Mouse (Mus musculus) kidney, postnatal 10 days (tissue): ENCODE results near the gene Sdf2l1.
"Not testable (repeated sequence)": the region's sequence is repeated elsewhere in the genome, so short reads cannot be mapped to it uniquely, and the experiment has no call there.

Experiments
- DNase-seq: peaks from one replicate; pipeline ENCODE4 v3.0.0; 2021; ENCODE audit warnings: mixed read lengths

Gene Sdf2l1

DNA sequence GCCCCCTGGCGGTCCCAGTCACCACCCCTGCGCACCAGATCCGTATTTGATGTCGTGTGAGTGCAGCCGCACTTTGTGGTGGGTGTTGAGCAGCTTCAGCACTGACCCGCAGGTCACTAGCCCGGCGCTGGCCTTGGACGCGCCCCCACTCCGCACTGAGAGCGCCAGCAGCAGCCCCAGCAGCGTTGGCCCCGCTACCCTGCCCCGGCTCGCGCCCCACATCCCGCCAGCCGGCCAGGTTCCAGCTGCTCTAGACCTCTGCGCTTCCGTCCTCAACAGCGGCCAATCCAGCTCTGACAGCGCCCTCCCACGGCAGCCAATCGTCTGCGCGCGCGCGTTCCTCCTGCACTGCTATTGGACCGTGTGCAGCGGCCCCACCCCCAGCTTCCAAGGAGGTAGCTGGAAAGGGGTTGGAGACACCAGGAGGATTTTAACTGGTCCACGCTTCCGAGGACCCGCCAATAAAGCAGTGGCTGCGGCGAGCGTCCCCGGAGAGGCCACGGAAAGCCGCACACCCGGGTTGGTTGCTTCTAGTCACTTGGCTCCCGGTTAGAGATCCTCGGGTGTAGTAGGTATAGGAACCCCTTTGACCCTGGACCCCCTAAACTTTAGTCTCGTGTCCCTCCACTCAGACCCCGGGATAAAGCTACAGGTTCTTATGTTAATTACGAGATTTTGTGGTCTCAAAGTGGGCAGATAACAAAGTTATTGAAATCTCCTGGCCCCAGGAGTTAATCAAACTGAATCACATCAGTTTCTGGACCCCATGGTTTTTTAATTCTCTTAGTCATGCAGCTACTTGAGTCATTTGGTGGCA, at the start of gene Sdf2l1:
Sdf2l1 (minus strand) TSS at position 295 of the 817 bp plus-strand sequence.
- peak; percentile 98 for DNase-seq

DNA sequence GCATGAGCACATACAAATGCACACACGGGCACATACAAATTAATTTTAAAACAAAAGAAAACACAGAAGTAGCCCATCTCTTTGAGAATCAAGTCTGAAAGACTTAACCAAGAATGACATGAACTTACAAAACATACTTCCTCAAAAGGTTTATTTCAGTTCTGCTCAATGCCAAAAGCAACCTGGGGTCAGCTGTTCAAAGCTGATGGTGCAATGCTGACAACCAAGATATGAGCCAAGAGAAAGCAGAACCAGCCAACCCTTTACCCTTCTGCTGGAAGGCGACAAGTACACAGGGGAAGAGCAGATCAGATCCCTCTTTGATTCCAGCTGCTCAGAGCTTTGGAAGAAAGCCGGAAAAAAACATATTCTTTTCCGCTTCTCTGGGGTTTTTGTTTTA, 49.2 kb upstream of the Sdf2l1 start:
- DNase-seq: no peak

DNA sequence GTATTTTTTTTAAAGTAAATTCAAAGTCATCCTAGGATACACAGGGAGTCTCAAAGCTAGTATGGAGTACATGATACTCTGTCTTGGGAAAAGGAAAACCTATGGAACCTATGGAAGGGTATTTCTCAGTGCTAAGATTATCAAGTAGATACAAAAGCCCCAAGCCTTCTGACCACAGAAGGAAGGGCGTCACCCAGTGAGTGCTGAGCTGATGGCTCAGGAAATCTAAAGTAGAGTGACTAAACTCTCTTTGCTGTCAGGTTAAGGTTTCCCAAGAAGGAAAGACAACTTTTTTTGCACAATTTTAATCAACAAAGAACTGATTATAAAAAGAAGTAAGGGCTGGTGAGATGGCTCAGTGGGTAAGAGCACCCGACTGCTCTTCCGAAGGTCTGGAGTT, 47.5 kb upstream of the Sdf2l1 start:
- no peak for DNase-seq

DNA sequence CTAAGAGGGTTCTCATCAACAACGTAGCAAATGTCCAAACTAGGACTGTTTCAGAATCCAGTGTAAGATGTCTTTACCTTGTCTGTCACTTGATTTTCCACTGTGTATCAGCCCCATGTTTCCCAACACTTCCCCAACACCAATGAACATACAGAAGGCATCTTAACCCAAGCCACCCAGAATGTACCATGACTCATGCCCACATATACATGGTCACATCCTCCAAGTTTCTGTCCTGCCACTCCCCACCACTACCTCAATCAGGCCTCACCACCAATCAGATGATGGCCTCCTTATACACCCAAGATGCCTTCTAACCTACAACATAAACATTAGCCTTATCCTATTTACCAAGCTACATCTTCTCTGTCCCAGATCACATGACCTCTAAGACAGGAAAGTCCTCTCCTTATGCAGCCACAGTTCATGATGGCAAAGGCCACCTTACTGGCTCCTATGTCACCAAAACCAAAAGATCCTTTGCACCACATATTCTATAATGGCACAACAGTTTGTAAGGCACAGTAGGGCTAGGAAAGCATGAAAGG, 45.5 kb upstream of the Sdf2l1 start:
- DNase-seq: no peak

DNA sequence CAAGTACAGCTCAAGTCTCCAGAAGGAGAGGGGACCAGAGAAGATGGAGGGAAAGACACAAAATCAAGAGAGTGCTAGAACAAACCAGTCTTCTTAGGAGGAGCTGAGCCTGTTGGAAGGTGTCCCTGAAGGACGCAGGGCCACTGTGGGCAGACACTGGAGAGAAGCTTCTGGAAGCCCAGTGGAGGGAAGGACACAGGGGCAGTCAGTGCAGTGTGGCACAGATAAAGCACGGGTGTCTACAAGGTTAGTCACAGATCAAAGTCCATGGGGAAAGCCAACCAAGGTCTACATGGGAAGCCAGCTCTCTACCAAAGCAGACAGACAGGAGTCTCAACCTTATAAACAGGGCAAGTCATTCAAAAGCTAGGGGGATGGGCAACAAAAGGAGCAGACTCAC, 43.6 kb upstream of the Sdf2l1 start:
- DNase-seq: no peak

DNA sequence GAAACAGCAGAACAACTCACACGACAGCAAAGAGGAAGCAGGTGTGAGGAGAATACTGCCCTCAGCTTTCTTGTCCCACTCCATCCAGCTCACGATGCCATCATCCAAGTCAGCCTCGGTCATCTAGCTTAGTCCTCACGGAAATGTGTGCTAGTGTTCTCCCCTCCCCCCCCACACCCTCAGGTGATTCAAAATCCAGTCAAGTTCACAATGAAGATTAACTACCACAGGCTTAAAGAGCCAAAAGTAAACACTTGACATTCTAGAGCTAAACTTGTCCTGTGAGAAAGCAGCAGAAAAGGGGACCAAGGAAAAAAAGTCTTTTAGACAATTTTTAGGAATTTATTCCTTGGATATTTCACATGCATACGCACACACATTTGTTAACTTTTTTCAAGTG, 35.9 kb upstream of the Sdf2l1 start:
- no peak for DNase-seq

DNA sequence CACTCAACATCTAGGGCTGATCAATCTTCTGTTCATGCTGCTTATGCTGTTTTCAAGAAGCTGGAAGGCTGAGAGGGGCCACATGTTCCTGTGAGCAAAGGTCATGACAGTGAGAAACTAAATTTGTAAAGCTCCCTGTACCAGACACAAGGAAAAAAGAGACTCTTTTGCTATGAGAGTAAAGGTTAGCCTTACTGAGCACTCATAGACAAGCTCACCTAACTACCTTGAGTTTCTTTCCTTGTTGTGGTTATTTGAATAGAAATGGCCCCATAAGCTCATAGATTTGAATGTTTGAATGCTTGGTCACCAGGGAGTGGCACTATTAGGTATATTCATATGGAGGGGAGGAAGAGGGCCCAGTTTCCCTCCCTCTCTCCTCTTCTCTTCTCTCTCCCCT, 35.0 kb upstream of the Sdf2l1 start:
- no peak for DNase-seq

DNA sequence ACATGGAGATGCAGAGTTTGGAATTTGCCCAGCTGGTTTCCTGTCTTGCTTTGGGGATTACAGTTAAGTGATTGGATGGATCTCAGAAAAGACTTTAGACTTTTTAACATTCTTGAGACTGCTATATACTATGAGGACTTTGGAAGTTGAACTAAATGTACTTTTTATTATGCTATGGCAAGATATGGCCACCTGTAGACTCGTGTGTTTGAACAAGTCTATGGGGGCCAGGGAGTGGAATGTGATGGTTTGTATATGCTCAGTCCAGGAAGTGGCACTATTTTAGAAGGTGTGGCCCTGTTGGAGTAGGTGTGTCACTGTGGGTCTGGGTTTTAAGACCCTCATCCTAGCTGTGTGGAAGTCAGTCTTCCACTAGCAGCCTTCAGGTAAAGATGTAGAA, 33.3 kb upstream of the Sdf2l1 start:
- DNase-seq: not testable (repeated sequence)

DNA sequence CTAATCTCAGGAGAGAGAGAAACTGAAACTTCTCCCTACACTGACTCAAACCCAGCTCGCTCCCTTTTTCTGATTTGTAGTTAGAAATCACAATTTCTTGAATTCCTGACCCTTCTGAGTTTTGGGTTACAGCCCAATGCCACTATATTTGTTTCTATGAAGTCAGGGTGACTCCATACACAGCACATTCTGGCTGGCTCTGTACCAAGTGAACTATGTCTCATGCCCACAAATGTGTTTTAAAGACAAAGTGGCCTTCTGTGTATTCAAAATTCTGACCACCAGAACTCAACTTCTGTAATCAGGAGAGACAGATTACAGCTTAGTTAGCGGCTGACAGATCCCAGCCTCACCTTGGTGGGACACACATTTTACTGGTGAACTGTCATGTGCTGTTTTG, 22.2 kb upstream of the Sdf2l1 start:
- no peak for DNase-seq

DNA sequence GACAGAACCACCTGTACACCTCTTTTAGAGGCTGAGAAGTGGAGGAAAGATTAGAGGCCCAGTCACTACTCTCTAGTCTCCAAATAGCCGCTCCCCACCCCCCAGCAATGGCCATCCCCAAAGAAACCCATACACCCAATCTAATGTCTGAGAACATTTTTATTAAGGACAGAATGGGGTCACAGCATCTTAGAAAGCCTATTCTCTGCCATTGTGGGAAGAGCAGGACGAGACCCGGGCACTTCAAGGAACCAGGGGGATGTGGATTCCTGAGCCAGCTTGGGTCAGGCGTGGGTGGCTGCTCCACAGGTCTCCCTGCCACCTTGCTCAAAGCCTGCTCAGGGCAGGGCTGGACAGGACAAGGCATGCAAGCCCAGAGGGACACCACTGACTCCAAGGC, 19.7 kb upstream of the Sdf2l1 start:
- no peak for DNase-seq

DNA sequence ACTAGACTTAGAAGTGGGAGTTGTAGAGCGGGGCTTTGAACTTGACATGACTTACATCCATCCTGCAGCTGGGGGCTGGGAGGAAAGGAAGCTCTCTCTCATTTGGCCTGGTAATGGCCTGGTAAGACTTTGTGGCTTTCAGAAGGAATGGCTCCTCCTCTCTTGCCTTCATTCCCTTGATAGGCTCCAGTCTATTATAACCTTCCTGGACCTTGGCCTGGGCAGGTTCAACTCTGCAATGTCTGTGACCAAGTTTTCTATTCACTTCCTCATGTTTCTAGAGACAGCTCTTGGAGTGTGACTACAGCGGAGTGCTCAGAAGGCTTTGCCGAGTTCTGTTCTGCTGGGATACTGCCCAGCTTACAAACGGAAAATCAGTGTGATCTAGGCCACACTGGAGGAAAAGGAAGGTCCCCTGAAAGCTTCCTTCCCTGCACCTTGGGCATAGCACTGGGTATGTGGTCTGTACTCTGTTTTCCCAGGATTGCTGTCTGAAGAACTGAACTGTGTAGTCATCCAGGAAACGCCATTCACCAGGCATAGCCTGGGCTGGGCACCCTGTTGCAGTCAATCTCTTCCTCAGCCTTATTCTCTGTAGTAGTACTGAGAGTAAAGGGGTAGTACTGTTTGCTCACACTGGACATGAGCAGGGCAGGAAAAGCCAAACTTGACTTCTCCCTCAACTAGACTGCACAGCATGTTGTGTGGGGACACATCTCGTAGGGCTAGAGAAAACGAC, 18.5 kb upstream of the Sdf2l1 start:
- DNase-seq: no peak

DNA sequence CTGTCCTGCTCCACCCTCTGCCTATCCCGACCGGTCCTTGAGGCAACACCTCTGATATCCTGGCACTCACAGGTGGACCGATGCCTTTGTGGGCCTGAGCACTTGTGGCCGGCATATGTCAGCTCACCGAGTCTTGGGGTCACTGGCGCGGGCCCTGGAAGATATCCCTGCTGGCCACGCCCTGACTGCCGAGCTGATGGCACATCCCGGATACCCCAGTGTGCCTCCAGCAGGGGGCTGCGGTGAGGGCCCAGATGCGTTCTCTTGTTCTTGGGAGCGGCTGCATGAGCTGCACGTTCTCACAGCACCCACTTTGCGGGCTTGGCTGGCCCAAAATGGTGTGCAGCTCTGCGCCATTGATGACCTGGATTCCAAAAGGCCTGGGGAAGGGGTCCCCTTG, 15.9 kb upstream of the Sdf2l1 start:
- DNase-seq: peak; percentile 43

DNA sequence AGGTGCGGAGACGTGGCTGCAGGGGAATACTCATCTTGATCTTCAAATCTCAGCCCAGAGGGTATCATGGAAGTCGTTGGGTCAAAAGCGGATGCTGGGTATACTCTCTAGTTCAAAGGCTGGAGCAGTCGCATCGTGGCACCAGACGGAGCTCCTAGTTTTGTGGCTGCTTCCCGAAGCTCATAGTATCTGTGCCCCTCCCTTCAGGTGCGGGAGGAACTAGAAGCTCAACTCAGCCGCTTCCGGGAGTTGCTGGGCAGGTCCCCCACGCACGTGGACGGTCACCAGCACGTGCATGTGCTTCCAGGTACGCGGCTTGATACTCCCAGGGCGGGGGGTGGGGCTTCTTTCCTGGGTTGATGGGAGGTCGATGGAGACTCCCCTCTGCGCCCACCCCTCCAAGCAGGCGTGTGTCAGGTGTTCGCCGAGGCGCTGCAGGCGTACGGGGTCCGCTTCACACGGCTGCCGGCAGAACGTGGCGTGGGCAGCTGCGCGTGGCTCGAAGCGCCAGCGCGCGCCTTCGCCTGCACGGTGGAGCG, 15.3 kb upstream of the Sdf2l1 start:
- no peak for DNase-seq

DNA sequence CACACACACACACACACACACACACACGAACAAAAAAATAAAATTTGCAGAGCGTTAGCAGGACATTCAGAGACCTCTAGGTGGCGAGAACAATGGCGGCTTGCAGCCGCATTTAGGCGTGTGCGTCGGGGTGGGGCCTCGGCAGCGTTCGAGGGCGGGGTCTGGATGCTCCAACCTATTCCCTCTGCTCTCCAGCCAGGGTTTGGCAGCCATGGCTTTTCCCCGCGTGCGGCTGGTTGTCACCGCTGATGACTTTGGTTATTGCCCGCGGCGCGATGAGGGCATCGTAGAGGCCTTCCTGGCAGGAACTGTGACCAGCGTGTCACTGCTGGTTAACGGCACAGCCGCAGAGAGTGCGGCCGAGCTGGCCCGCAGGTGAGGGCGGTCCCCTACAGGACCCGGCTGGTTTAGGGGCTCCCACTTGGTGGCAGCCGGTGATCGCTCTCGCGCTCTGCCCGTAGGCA, 14.6 kb upstream of the Sdf2l1 start, which contains the start of gene Ccdc116:
Ccdc116 (minus strand) TSS at position 458 of the 464 bp plus-strand sequence.
- DNase-seq: peak; percentile 85

DNA sequence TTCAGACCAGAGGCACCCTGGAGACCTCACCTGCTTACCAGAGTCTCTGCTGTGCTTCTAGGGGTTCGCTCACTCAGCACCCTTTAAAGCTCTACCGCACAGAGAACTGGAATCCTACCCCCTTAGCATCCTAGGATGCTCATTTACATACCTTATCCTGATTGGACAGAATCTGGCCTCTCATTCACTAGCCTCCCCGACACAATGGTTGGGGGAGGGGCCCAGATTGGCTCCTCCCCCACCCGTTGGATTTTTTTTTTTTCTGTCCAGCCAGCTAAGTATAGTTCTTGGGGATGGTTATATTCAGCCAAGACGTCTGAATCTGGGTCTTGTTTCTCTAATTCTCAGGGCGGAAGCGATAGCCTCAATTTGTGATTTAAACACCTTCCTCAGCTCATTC, 12.2 kb upstream of the Sdf2l1 start, which contains the start of gene Ydjc:
Ydjc (plus strand) TSS at position 283 of the 400 bp plus-strand sequence.
- DNase-seq: no peak

DNA sequence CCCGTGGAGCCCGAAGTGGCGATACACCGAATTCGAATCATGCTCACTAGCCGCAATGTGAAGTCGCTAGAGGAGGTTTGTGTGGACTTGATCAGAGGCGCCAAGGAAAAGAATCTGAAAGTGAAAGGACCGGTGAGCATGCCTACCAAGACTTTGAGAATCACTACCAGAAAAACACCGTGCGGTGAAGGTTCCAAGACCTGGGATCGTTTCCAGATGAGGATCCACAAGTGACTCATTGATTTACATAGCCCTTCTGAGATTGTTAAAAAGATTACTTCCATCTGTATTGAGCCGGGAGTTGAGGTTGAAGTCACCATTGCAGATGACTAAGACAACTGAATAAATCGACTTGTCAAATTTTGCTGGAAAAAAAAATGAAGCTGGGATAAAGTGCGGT, 5.2 kb upstream of the Sdf2l1 start:
- no peak for DNase-seq

DNA sequence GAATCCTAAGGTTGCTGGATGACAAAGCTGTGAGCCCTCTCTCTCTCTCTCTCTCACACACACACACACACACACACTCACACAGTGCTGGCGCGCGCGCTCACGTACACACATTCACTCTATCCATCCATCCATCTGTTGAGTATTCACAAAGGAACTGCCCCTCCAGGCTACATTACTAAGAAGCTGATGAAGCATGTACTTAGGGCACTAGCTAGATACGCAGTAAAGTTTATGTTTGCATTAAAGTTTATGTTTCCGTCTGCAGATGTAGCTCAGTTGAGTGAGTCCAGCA, 670 bp upstream of the Sdf2l1 start:
- DNase-seq: no peak

DNA sequence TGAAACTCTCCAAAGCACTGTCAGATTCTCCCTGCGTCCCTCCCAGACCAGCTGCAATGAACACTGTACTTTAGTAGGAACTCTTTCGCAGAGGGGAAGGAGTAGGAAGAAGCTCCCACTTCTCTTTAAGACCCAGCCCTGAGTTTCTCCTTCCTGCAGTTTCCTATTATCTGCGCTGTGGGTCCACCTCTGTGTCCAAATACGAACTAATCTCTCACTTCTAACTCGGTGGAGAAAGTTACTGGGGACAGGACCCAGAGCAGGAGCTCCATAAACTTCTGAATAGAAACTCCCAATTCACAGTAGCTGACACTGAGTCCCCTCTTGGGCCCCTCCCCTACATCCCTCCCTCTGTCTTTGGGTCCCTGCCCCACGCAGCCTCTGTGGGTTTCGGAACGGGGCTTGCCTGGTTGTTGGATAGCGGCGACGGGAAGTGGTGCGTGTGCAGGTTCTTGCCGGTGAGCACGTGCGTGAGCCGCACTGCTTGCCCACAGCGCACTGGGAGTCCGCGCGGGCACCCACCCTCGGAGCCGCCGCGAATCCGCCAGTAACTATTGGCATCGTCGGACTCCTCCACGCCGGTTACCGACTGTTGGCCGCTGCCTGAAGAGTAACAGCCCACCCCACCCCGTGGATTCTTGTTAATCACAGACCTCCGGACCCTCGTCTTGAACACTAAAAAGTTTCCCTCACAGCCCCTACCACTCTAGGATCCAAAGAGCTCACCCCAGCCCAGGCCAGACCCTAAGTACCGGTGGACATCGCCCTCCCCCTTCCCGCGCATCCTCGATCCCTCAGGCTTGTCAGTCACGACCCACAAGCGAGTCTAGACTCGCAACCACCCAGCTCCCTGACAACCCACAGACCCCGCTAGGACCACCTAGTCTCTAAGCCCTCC, 743 bp downstream of the Sdf2l1 start:
- peak; percentile 32 for DNase-seq

DNA sequence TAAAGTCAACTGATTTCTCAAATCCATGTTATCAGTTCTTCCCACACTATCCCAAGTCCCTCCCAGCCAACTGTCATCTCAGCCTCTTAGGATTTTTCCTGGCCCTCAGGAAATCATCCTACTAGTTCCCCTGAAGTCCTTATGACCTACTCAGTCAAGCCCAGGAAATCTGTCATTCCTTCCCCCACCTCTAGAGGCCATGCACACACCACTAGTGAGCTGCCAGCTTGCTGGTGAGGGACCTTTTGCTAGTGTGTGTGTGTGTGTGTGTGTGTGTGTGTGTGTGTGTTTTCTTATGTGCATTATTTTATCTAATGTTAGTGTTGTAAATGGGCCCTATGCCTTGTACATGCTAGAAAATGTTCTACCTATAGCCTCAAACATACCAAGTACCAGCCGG, 4.9 kb downstream of the Sdf2l1 start:
- DNase-seq: peak; percentile 70

DNA sequence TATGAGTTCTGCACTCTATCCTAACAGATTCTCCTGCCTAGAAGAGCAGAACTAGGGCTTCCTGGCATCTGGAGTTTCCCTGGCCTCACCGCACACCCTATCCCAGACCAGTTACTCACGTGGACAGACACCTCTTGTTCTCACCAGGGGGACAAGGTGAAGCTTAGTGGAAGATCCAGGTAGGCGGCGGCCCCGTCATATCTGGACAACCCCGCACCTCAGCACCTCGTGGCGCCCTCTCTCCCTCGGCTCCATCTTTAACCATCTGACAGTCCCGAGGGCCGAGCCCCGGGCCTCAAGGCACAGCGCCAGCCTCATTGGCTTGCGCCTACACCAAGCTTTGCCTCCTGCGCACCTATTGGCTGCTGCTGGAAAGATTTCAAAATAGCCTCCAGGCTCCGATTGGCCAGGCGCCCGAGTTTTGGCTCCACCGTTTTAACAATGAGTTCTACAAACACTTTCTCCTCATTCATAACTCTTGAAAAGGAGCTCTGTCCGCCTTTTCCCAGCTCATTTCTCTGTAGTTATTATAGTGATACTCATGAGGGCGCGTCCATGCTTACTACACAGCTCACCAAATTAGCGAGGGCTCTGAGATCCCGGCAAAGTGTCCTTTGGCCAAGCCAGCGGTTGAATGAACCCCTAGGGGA, 7.2 kb downstream of the Sdf2l1 start, which contains the start of gene 2610318N02Rik:
2610318N02Rik (minus strand) TSS at position 297 of the 650 bp plus-strand sequence.
- peak; percentile 82 for DNase-seq

DNA sequence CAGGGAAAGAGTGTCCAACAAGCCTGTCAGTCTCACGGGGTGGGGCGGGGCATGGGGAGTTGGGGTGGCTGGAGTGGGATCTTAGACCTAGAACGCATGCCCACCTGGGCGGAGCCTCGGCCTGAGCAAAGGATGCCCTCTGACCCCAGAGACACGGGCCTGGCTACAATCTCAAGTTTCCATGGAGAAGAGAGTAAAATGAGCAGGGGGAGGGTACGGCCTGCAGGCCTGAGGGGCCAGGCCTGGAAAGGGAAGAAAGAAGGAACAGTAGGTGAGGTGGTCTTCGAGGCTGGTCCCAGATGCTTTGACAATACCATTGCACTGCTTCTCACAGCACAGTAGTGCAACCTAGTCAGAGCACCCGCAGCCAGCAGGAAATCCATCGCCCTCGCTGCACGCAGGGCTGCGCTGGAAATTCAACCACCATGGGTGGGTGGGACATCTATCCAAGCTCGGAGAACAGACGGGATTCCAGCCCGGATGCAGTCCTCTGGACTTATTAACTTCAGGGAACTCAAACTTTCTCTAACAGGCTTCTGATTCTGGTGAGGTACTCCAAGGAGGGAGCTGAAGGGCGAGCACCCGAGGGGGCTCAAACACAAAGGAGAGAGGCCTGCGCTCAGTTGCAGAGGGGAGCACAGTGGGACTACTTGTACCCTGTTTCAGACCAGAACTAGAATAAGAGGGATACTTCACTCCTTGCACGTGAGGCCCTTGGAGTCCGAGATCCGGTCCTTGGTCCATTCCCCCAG, 7.9 kb downstream of the Sdf2l1 start:
- no peak for DNase-seq
